ENCODE assay signal across 18 mouse cellular contexts in the genomic region with DNA sequence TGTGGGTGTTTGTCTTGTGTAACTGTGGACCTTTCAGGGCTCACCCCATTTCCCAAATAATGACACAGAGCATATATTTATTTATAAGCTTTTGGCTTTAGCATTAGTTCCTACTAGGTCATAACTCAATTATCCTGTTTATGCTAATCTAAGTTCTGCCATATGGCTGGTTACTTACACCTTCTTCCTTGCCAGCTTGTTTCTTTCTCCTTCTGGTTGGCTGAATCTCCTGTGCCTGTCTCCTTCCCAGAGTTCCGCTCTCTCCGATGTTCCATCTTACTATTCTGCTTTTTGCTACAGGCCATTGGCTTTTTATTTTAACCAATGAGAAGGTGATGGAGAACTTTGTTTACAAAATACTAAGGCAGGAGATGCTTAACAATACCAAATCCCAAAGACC.
A peak's percentile ranks its signal among the peaks of the same experiment; 100 is the strongest.
DNase-seq lines count a peak whose midpoint lies in the region; ATAC-seq and TF ChIP-seq lines count a peak whose summit lies in the region.
"Had no signal": no experiment of that assay in that cellular context is flagged by ENCODE, and none has a peak within 500 bp of the region (broad histone marks: within the 10 kb centered on the region; RNA-seq: fewer than 3 reads in every experiment).

No protein-coding gene starts in this region.

- no peak overlapping the region for H3K4me2 ChIP-seq in forebrain, embryonic 15.5 days (replicated peaks)
- H3K4me2 ChIP-seq in forebrain, embryonic 12.5 days, result no peak overlapping the region
- no peak overlapping the region for H3K4me2 ChIP-seq in forebrain, postnatal 0 days (ENCODE audit: low read depth)
- H3K4me2 ChIP-seq: embryonic facial prominence, embryonic 12.5 days; heart, embryonic 11.5 days; heart, embryonic 15.5 days; hindbrain, embryonic 13.5 days; intestine, embryonic 15.5 days had no signal

- H3K4me3 ChIP-seq in forebrain, embryonic 15.5 days, result no peak overlapping the region
- no peak overlapping the region for H3K4me3 ChIP-seq in forebrain, embryonic 12.5 days (replicated peaks)
- no peak overlapping the region for H3K4me3 ChIP-seq in forebrain, postnatal 0 days (ENCODE audit: low read depth, low read length)
- H3K4me3 ChIP-seq: embryonic facial prominence, embryonic 12.5 days; heart, adult 2 months; heart, embryonic 15.5 days; hindbrain, embryonic 13.5 days; intestine, embryonic 15.5 days had no signal

- H3K9me3 ChIP-seq in forebrain, embryonic 15.5 days, result no peaks in the 10 kb centered on the region
- H3K9me3 ChIP-seq in forebrain, embryonic 12.5 days, result no peaks in the 10 kb centered on the region
- no peaks in the 10 kb centered on the region for H3K9me3 ChIP-seq in forebrain, postnatal 0 days (ENCODE audit: low read length)
- H3K9me3 ChIP-seq: embryonic facial prominence, embryonic 12.5 days; heart, embryonic 15.5 days; hindbrain, embryonic 13.5 days; intestine, embryonic 15.5 days had no signal

- H3K4me1 ChIP-seq in forebrain, embryonic 15.5 days, result no peaks in the 10 kb centered on the region
- H3K4me1 ChIP-seq in forebrain, embryonic 12.5 days, result no peaks in the 10 kb centered on the region
- no peaks in the 10 kb centered on the region for H3K4me1 ChIP-seq in forebrain, postnatal 0 days (ENCODE audit: insufficient read depth)
- H3K4me1 ChIP-seq: embryonic facial prominence, embryonic 12.5 days; heart, embryonic 15.5 days; hindbrain, embryonic 13.5 days; intestine, embryonic 15.5 days had no signal

- no peaks in the 10 kb centered on the region for H3K27me3 ChIP-seq in forebrain, embryonic 15.5 days
- no peaks in the 10 kb centered on the region for H3K27me3 ChIP-seq in forebrain, embryonic 12.5 days
- no peaks in the 10 kb centered on the region for H3K27me3 ChIP-seq in forebrain, postnatal 0 days (ENCODE audit: insufficient read depth, low read length)
- H3K27me3 ChIP-seq: embryonic facial prominence, embryonic 12.5 days; heart, embryonic 15.5 days; hindbrain, embryonic 13.5 days; intestine, embryonic 15.5 days had no signal

- no peak for TF ChIP-seq CTCF in forebrain, postnatal 0 days (IDR thresholded peaks at IDR 0.05; ENCODE audit: low read depth)

- WGBS in forebrain, embryonic 15.5 days, result 65% methylated on average over 2 of the region's 2 CpGs
- 87% methylated on average over 2 of the region's 2 CpGs for WGBS in forebrain, embryonic 12.5 days
- 65% methylated on average over 2 of the region's 2 CpGs for WGBS in forebrain, postnatal 0 days

- H3K9ac ChIP-seq in forebrain, embryonic 15.5 days (replicated peaks), result no peak overlapping the region
- no peak overlapping the region for H3K9ac ChIP-seq in forebrain, embryonic 12.5 days
- H3K9ac ChIP-seq in forebrain, postnatal 0 days, result no peak overlapping the region
- H3K9ac ChIP-seq: embryonic facial prominence, embryonic 12.5 days; heart, embryonic 15.5 days; hindbrain, embryonic 13.5 days; intestine, embryonic 15.5 days had no signal

- no peaks in the 10 kb centered on the region for H3K36me3 ChIP-seq in forebrain, embryonic 15.5 days
- H3K36me3 ChIP-seq in forebrain, embryonic 12.5 days (replicated peaks), result no peaks in the 10 kb centered on the region
- no peaks in the 10 kb centered on the region for H3K36me3 ChIP-seq in forebrain, postnatal 0 days (ENCODE audit: insufficient read depth)
- H3K36me3 ChIP-seq: embryonic facial prominence, embryonic 12.5 days; heart, embryonic 15.5 days; hindbrain, embryonic 13.5 days; intestine, embryonic 15.5 days had no signal

- DNase-seq in cerebellum, postnatal 10 days, result peak; percentile 32 to 38
- no peak for DNase-seq in cerebellum, adult 9-11 months
- DNase-seq in brain, adult 2 months (ENCODE audit: low read depth, low spot score), result peak; percentile 42
- DNase-seq in forebrain, postnatal 0 days, result peak; percentile 28
- DNase-seq: adrenal gland, postnatal 10 days; cerebellum, adult 8-10 months; gastrocnemius, postnatal 10 days; heart, adult 2 months; heart, postnatal 14 days; kidney, adult 18-20 months had no signal

- ATAC-seq in forebrain, embryonic 15.5 days (replicated peaks), result peak; percentile 78
- no peak for ATAC-seq in forebrain, embryonic 12.5 days (ENCODE audit: low FRiP score)
- peak; percentile 58; the same call in 1 of the 2 replicates for ATAC-seq in forebrain, postnatal 0 days
- ATAC-seq in granulocyte monocyte progenitor cell, adult 5-6 weeks (replicated peaks; ENCODE audit: poor library complexity, severe bottlenecking), result no peak
- ATAC-seq: intestine, embryonic 15.5 days had no signal

- peak overlapping the region; percentile 42; the same call in 1 of the 2 replicates for H3K27ac ChIP-seq in forebrain, embryonic 15.5 days (replicated peaks)
- no peak overlapping the region for H3K27ac ChIP-seq in forebrain, embryonic 12.5 days
- no peak overlapping the region for H3K27ac ChIP-seq in forebrain, postnatal 0 days (ENCODE audit: low read depth, low read length)
- H3K27ac ChIP-seq: embryonic facial prominence, embryonic 12.5 days; heart, adult 2 months; heart, embryonic 15.5 days; hindbrain, embryonic 13.5 days; intestine, embryonic 15.5 days had no signal

Comparison
In these comparisons a context has a peak if more than half of its experiments do, and no peak if none do; other contexts are left out.
1. ATAC-seq: peak in forebrain, embryonic 15.5 days (single experiment) and forebrain, postnatal 0 days (single experiment); none in forebrain, embryonic 12.5 days (single experiment) and granulocyte monocyte progenitor cell, adult 5-6 weeks (single experiment).